Mouse (Mus musculus): ENCODE results near the gene Nup133. TPM values are rescaled to one million over a fixed set of nuclear protein-coding genes. Genes with fewer than 3 reads are reported as not detected.
"Not testable (repeated sequence)": the region's sequence is repeated elsewhere in the genome, so short reads cannot be mapped to it uniquely, and the experiment has no call there.

Nup133 gene
- polyA plus RNA-seq, 1 experiment from 2014 or later: 19.0 TPM

- H3K9ac ChIP-seq (ENCODE audit: low read depth, low read length): 0 out of 2 replicates have a peak overlapping the region, but pooled peaks have one; percentile 27
Observed at GRCm38 (mm10) chr8:123978166-123978838, 29.2 kb upstream of the Nup133 start.

GRCm38 (mm10) chr8:123977499-123977898 is 28.4 kb upstream of the Nup133 start:
- Histone ChIP-seq H3K36me3 (ENCODE audit: insufficient read depth, low read length) (no peaks in the 10 kb centered on the region), H3K4me2 (ENCODE audit: low read length) (no peak overlapping the region), H3K27me3 (ENCODE audit: insufficient read depth, low read length) (no peaks in the 10 kb centered on the region), H3K9ac (ENCODE audit: low read depth, low read length) (no peak overlapping the region), H3K9me3 (replicated peaks; ENCODE audit: low read length) (no peaks in the 10 kb centered on the region), H3K4me1 (replicated peaks; ENCODE audit: insufficient read depth, low read length) (no peaks in the 10 kb centered on the region), H3K4me3 (replicated peaks; ENCODE audit: low read depth, low read length) (no peak overlapping the region), H3K27ac (no peak overlapping the region)
- WGBS: 88% methylated on average over 4 of the region's 4 CpGs
- ATAC-seq (replicated peaks; ENCODE audit: low FRiP score, low read depth) (no peak), DNase-seq (ENCODE audit: low spot score) (no peak)
- TF ChIP-seq CTCF (IDR thresholded peaks at IDR 0.05; ENCODE audit: low read depth): no peak

More at GRCm38 (mm10) chr8:123978166-123978838, 29.2 kb upstream of the Nup133 start:
- WGBS: 58% methylated on average over 14 of the region's 14 CpGs
- no peak for TF ChIP-seq CTCF (IDR thresholded peaks at IDR 0.05; ENCODE audit: low read depth)
- H3K4me1 ChIP-seq (replicated peaks; ENCODE audit: insufficient read depth, low read length): no peaks in the 10 kb centered on the region
- no peak overlapping the region for H3K4me3 ChIP-seq (replicated peaks; ENCODE audit: low read depth, low read length)
- no peak overlapping the region for H3K4me2 ChIP-seq (ENCODE audit: low read length)
- peak; percentile 49 for DNase-seq (ENCODE audit: low spot score)
- H3K9me3 ChIP-seq (replicated peaks; ENCODE audit: low read length): no peaks in the 10 kb centered on the region
- no peaks in the 10 kb centered on the region for H3K27me3 ChIP-seq (ENCODE audit: insufficient read depth, low read length)
- H3K36me3 ChIP-seq (ENCODE audit: insufficient read depth, low read length): no peaks in the 10 kb centered on the region
- no peak for ATAC-seq (replicated peaks; ENCODE audit: low FRiP score, low read depth)
- H3K27ac ChIP-seq: no peak overlapping the region

- Histone ChIP-seq H3K4me3 (replicated peaks; ENCODE audit: low read depth, low read length) (no peak overlapping the region), H3K36me3 (ENCODE audit: insufficient read depth, low read length) (0 out of 2 replicates have a peak, but pooled peaks cover 5% of the 10 kb centered on the region), H3K9ac (ENCODE audit: low read depth, low read length) (no peak overlapping the region), H3K9me3 (replicated peaks; ENCODE audit: low read length) (no peaks in the 10 kb centered on the region), H3K27ac (no peak overlapping the region), H3K4me2 (ENCODE audit: low read length) (no peak overlapping the region), H3K4me1 (replicated peaks; ENCODE audit: insufficient read depth, low read length) (no peaks in the 10 kb centered on the region), H3K27me3 (ENCODE audit: insufficient read depth, low read length) (no peaks in the 10 kb centered on the region)
- TF ChIP-seq CTCF (IDR thresholded peaks at IDR 0.05; ENCODE audit: low read depth): no peak
- ATAC-seq (replicated peaks; ENCODE audit: low FRiP score, low read depth): peak; percentile 69
- DNase-seq (ENCODE audit: low spot score): no peak
- WGBS: 86% methylated on average over 1 of the region's 1 CpGs
Observed at GRCm38 (mm10) chr8:123973495-123973894, 24.4 kb upstream of the Nup133 start.

GRCm38 (mm10) chr8:123966896-123967295 is 17.8 kb upstream of the Nup133 start:
- DNase-seq (ENCODE audit: low spot score) (peak; percentile 82), ATAC-seq (replicated peaks; ENCODE audit: low FRiP score, low read depth) (no peak)
- Histone ChIP-seq H3K27me3 (ENCODE audit: insufficient read depth, low read length) (no peaks in the 10 kb centered on the region), H3K4me3 (replicated peaks; ENCODE audit: low read depth, low read length) (no peak overlapping the region), H3K27ac (no peak overlapping the region), H3K9me3 (replicated peaks; ENCODE audit: low read length) (no peaks in the 10 kb centered on the region), H3K4me1 (replicated peaks; ENCODE audit: insufficient read depth, low read length) (no peaks in the 10 kb centered on the region), H3K9ac (ENCODE audit: low read depth, low read length) (no peak overlapping the region), H3K4me2 (ENCODE audit: low read length) (no peak overlapping the region), H3K36me3 (ENCODE audit: insufficient read depth, low read length) (peaks cover 22% of the 10 kb centered on the region; the same call in 1 of the 2 replicates)
- 79% methylated on average over 2 of the region's 2 CpGs for WGBS
- peak; percentile 58 for TF ChIP-seq CTCF (IDR thresholded peaks at IDR 0.05; ENCODE audit: low read depth)

- DNase-seq (ENCODE audit: low spot score): no peak
- TF ChIP-seq CTCF (IDR thresholded peaks at IDR 0.05; ENCODE audit: low read depth): no peak
- Histone ChIP-seq H3K4me3 (replicated peaks; ENCODE audit: low read depth, low read length) (no peak overlapping the region), H3K4me1 (replicated peaks; ENCODE audit: insufficient read depth, low read length) (no peaks in the 10 kb centered on the region), H3K27ac (no peak overlapping the region), H3K4me2 (ENCODE audit: low read length) (no peak overlapping the region), H3K36me3 (ENCODE audit: insufficient read depth, low read length) (peaks cover 13% of the 10 kb centered on the region; the same call in 1 of the 2 replicates), H3K27me3 (ENCODE audit: insufficient read depth, low read length) (no peaks in the 10 kb centered on the region), H3K9me3 (replicated peaks; ENCODE audit: low read length) (no peaks in the 10 kb centered on the region), H3K9ac (ENCODE audit: low read depth, low read length) (no peak overlapping the region)
- 27% methylated on average over 1 of the region's 1 CpGs for WGBS
- ATAC-seq (replicated peaks; ENCODE audit: low FRiP score, low read depth): no peak; the same call in 1 of the 2 replicates
Observed at GRCm38 (mm10) chr8:123961371-123961770, 12.3 kb upstream of the Nup133 start.

GRCm38 (mm10) chr8:123960556-123960955 is 11.5 kb upstream of the Nup133 start:
- H3K27me3 ChIP-seq (ENCODE audit: insufficient read depth, low read length); H3K4me3 ChIP-seq (replicated peaks; ENCODE audit: low read depth, low read length); DNase-seq (ENCODE audit: low spot score); H3K27ac ChIP-seq; H3K9me3 ChIP-seq (replicated peaks; ENCODE audit: low read length); ATAC-seq (replicated peaks; ENCODE audit: low FRiP score, low read depth); H3K4me1 ChIP-seq (replicated peaks; ENCODE audit: insufficient read depth, low read length); H3K4me2 ChIP-seq (ENCODE audit: low read length); H3K9ac ChIP-seq (ENCODE audit: low read depth, low read length): not testable (repeated sequence)
- WGBS: 85% methylated on average over 5 of the region's 5 CpGs
- H3K36me3 ChIP-seq (ENCODE audit: insufficient read depth, low read length): peaks cover 13% of the 10 kb centered on the region; the same call in 1 of the 2 replicates
